Mouse (Mus musculus): Measurements from ENCODE around the gene Tns3. TPM values are rescaled to one million over a fixed set of nuclear protein-coding genes. Genes with fewer than 3 reads are reported as not detected.

The Tns3 gene
- polyA plus RNA-seq, 1 experiment from 2014 or later = 10.5 TPM

- WGBS = 73% methylated on average over 4 of the region's 4 CpGs
- Histone ChIP-seq H3K4me3 (ENCODE audit: low read depth, low read length) (no peak overlapping the region), H3K27ac (ENCODE audit: low read depth, low read length) (no peak overlapping the region), H3K4me1 (replicated peaks; ENCODE audit: control insufficient read depth, insufficient read depth, low read length) (no peaks in the 10 kb centered on the region), H3K9me3 (ENCODE audit: control insufficient read depth) (no peaks in the 10 kb centered on the region), H3K36me3 (ENCODE audit: control insufficient read depth, insufficient read depth) (peaks cover 74% of the 10 kb centered on the region), H3K9ac (ENCODE audit: low read depth, low read length) (no peak overlapping the region), H3K4me2 (replicated peaks; ENCODE audit: low read depth) (no peak overlapping the region), H3K27me3 (replicated peaks; ENCODE audit: control insufficient read depth, insufficient read depth, low read length) (no peaks in the 10 kb centered on the region)
- no peak for ATAC-seq
- TF ChIP-seq CTCF (IDR thresholded peaks at IDR 0.05; ENCODE audit: low read depth) = no peak
These were observed 213.8 kb downstream of the Tns3 start for GRCm38 (mm10) chr11:8450540-8450939.

- Histone ChIP-seq H3K27ac (ENCODE audit: low read depth, low read length) (no peak overlapping the region), H3K4me3 (ENCODE audit: low read depth, low read length) (no peak overlapping the region)
These were observed 218.4 kb downstream of the Tns3 start for GRCm38 (mm10) chr11:8445915-8446356.

GRCm38 (mm10) chr11:8444759-8445422 lies 219.4 kb downstream of the Tns3 start:
- no peak overlapping the region for H3K4me2 ChIP-seq (replicated peaks; ENCODE audit: low read depth)

More at GRCm38 (mm10) chr11:8445915-8446356, 218.4 kb downstream of the Tns3 start:
- Histone ChIP-seq H3K36me3 (ENCODE audit: control insufficient read depth, insufficient read depth) (peaks cover 88% of the 10 kb centered on the region), H3K9me3 (ENCODE audit: control insufficient read depth) (no peaks in the 10 kb centered on the region), H3K4me2 (replicated peaks; ENCODE audit: low read depth) (no peak overlapping the region), H3K9ac (ENCODE audit: low read depth, low read length) (no peak overlapping the region), H3K4me1 (replicated peaks; ENCODE audit: control insufficient read depth, insufficient read depth, low read length) (no peaks in the 10 kb centered on the region), H3K27me3 (replicated peaks; ENCODE audit: control insufficient read depth, insufficient read depth, low read length) (no peaks in the 10 kb centered on the region)
- no peak for ATAC-seq
- WGBS = 36% methylated on average over 8 of the region's 8 CpGs
- TF ChIP-seq CTCF (IDR thresholded peaks at IDR 0.05; ENCODE audit: low read depth) = no peak

GRCm38 (mm10) chr11:8443539-8444292 lies 220.6 kb downstream of the Tns3 start:
- ATAC-seq = no peak
- H3K9me3 ChIP-seq (ENCODE audit: control insufficient read depth) = no peaks in the 10 kb centered on the region
- no peak for TF ChIP-seq CTCF (IDR thresholded peaks at IDR 0.05; ENCODE audit: low read depth)
- 78% methylated on average over 11 of the region's 11 CpGs for WGBS
- no peak overlapping the region for H3K27ac ChIP-seq (ENCODE audit: low read depth, low read length)
- no peak overlapping the region for H3K9ac ChIP-seq (ENCODE audit: low read depth, low read length)
- peaks cover 76% of the 10 kb centered on the region for H3K36me3 ChIP-seq (ENCODE audit: control insufficient read depth, insufficient read depth)
- no peak overlapping the region for H3K4me3 ChIP-seq (ENCODE audit: low read depth, low read length)
- H3K4me2 ChIP-seq (replicated peaks; ENCODE audit: low read depth) = no peak overlapping the region
- H3K27me3 ChIP-seq (replicated peaks; ENCODE audit: control insufficient read depth, insufficient read depth, low read length) = no peaks in the 10 kb centered on the region
- no peaks in the 10 kb centered on the region for H3K4me1 ChIP-seq (replicated peaks; ENCODE audit: control insufficient read depth, insufficient read depth, low read length)

More at GRCm38 (mm10) chr11:8444759-8445422, 219.4 kb downstream of the Tns3 start:
- no peak overlapping the region for H3K27ac ChIP-seq (ENCODE audit: low read depth, low read length)
- no peak for ATAC-seq
- 89% methylated on average over 13 of the region's 13 CpGs for WGBS
- H3K9ac ChIP-seq (ENCODE audit: low read depth, low read length) = no peak overlapping the region
- H3K4me1 ChIP-seq (replicated peaks; ENCODE audit: control insufficient read depth, insufficient read depth, low read length) = no peaks in the 10 kb centered on the region
- peaks cover 78% of the 10 kb centered on the region for H3K36me3 ChIP-seq (ENCODE audit: control insufficient read depth, insufficient read depth)
- H3K4me3 ChIP-seq (ENCODE audit: low read depth, low read length) = no peak overlapping the region
- no peaks in the 10 kb centered on the region for H3K9me3 ChIP-seq (ENCODE audit: control insufficient read depth)
- H3K27me3 ChIP-seq (replicated peaks; ENCODE audit: control insufficient read depth, insufficient read depth, low read length) = no peaks in the 10 kb centered on the region
- no peak for TF ChIP-seq CTCF (IDR thresholded peaks at IDR 0.05; ENCODE audit: low read depth)

- Histone ChIP-seq H3K36me3 (ENCODE audit: control insufficient read depth, insufficient read depth) (peaks cover 80% of the 10 kb centered on the region), H3K4me3 (ENCODE audit: low read depth, low read length) (no peak overlapping the region), H3K9ac (ENCODE audit: low read depth, low read length) (no peak overlapping the region), H3K4me1 (replicated peaks; ENCODE audit: control insufficient read depth, insufficient read depth, low read length) (no peaks in the 10 kb centered on the region), H3K27ac (ENCODE audit: low read depth, low read length) (no peak overlapping the region), H3K4me2 (replicated peaks; ENCODE audit: low read depth) (no peak overlapping the region), H3K9me3 (ENCODE audit: control insufficient read depth) (no peaks in the 10 kb centered on the region), H3K27me3 (replicated peaks; ENCODE audit: control insufficient read depth, insufficient read depth, low read length) (no peaks in the 10 kb centered on the region)
- TF ChIP-seq CTCF (IDR thresholded peaks at IDR 0.05; ENCODE audit: low read depth) = no peak
- ATAC-seq = no peak
- 88% methylated on average over 2 of the region's 2 CpGs for WGBS
These were observed 223.6 kb downstream of the Tns3 start for GRCm38 (mm10) chr11:8440706-8441105.

- 94% methylated on average over 5 of the region's 5 CpGs for WGBS
- H3K9ac ChIP-seq (ENCODE audit: low read depth, low read length) = no peak overlapping the region
These were observed 224.1 kb downstream of the Tns3 start for GRCm38 (mm10) chr11:8440221-8440620.

More at GRCm38 (mm10) chr11:8440221-8440620, 224.1 kb downstream of the Tns3 start:
- ATAC-seq = no peak
- Histone ChIP-seq H3K4me3 (ENCODE audit: low read depth, low read length) (no peak overlapping the region), H3K4me1 (replicated peaks; ENCODE audit: control insufficient read depth, insufficient read depth, low read length) (no peaks in the 10 kb centered on the region), H3K27ac (ENCODE audit: low read depth, low read length) (no peak overlapping the region), H3K27me3 (replicated peaks; ENCODE audit: control insufficient read depth, insufficient read depth, low read length) (no peaks in the 10 kb centered on the region), H3K9me3 (ENCODE audit: control insufficient read depth) (no peaks in the 10 kb centered on the region), H3K36me3 (ENCODE audit: control insufficient read depth, insufficient read depth) (peaks cover 81% of the 10 kb centered on the region), H3K4me2 (replicated peaks; ENCODE audit: low read depth) (no peak overlapping the region)
- TF ChIP-seq CTCF (IDR thresholded peaks at IDR 0.05; ENCODE audit: low read depth) = no peak

Data from intestine, postnatal 0 days (tissue).